Mouse (Mus musculus) liver, embryonic 14.5 days (tissue): ENCODE measurements around the gene Vmn1r121. TPM values are rescaled to one million over a fixed set of nuclear protein-coding genes. Genes with fewer than 3 reads are reported as not detected.
"Not testable (repeated sequence)": the region's sequence is repeated elsewhere in the genome, so short reads cannot be mapped to it uniquely, and the experiment has no call there.

Experiments used
- ATAC-seq: fragments of 200-750 bp; cut with Nextera tagmentation; 2 replicates; pipeline ENCODE4 v1.8.0; 2017; ENCODE audit warnings: moderate number of reproducible peaks, mild to moderate bottlenecking, moderate library complexity; ENCODE audit not compliant: insufficient read depth
- DNase-seq, 3 experiments: peaks; one replicate each; pipeline ENCODE4 v3.0.0-alpha.2; 2012 to 2013; ENCODE audit warnings: low read depth in 3 of 3, low spot score in 3 of 3
- H3K27ac ChIP-seq: fragments of 300-500 bp; sonication (generic); 2 replicates; pipeline ENCODE4 v1.5.1; 2014; ENCODE audit warnings: moderate library complexity, mild to moderate bottlenecking, control low read depth, inconsistent platforms
- H3K27me3 ChIP-seq: fragments of 300-500 bp; sonication (generic); 2 replicates; pipeline ENCODE4 v1.6.1; 2014; ENCODE audit warnings: mild to moderate bottlenecking, low read length, moderate library complexity; ENCODE audit not compliant: control insufficient read depth, insufficient read depth
- H3K36me3 ChIP-seq: fragments of 300-500 bp; sonication (generic); replicated peaks from 2 replicates; pipeline ENCODE4 v1.6.1; 2014; ENCODE audit warnings: low read depth; ENCODE audit not compliant: control insufficient read depth, insufficient read depth
- H3K4me1 ChIP-seq, 2 experiments: fragments of 200-500 bp in 1 of 2; fragments of 300-500 bp in 1 of 2; sonication (generic) in 1 of 2; replicated peaks; 2 replicates each; pipeline ENCODE4 v1.6.1; 2012 to 2014; ENCODE audit warnings: antibody characterized with exemption in 1 of 2, inconsistent platforms in 1 of 2, low read length in 1 of 2; ENCODE audit not compliant: control insufficient read depth in 2 of 2, insufficient read depth in 2 of 2
- H3K4me2 ChIP-seq: fragments of 300-500 bp; sonication (generic); 2 replicates; pipeline ENCODE4 v1.6.1; 2014; ENCODE audit warnings: low read depth, mild to moderate bottlenecking, control low read depth, moderate library complexity
- H3K4me3 ChIP-seq, 2 experiments: fragments of 200-500 bp in 1 of 2; fragments of 300-500 bp in 1 of 2; sonication (generic) in 1 of 2; 2 replicates each; pipeline ENCODE4 v1.5.1; 2012 to 2014; ENCODE audit warnings: low read depth in 2 of 2, low read length in 2 of 2, mild to moderate bottlenecking in 2 of 2, control low read depth in 1 of 2, inconsistent platforms in 1 of 2, moderate library complexity in 1 of 2; ENCODE audit not compliant: insufficient read depth in 1 of 2
- H3K9ac ChIP-seq: fragments of 300-500 bp; sonication (generic); replicated peaks from 2 replicates; pipeline ENCODE4 v1.6.1; 2014; ENCODE audit warnings: mild to moderate bottlenecking, control low read depth, moderate library complexity
- H3K9me3 ChIP-seq: fragments of 300-500 bp; sonication (generic); 2 replicates; pipeline ENCODE4 v1.6.1; 2016; ENCODE audit warnings: low read length, mixed read lengths; ENCODE audit not compliant: control insufficient read depth
- WGBS: fragments of 180-500 bp; shearing (Covaris S2); extraction: QIAGEN DNeasy Blood & Tissue Kit; methylation state at CpG from one replicate; pipeline ENCODE4 v1.1.7; 2014; ENCODE audit not compliant: insufficient replicate concordance; 5-methylcytosine and 5-hydroxymethylcytosine counted together
- polyA plus RNA-seq, 2 experiments: library from polyadenylated mRNA; depleted of rRNA in 1 of 2; stranded (reverse) in 1 of 2; unstranded in 1 of 2; fragments of >200 nt; fragmentation: Nextera tagmentation in 1 of 2; extraction: Ambion mirVana in 1 of 2; gene quantifications; 2 replicates each; pipeline versions ENCODE4 v1.2.1 to v1.2.3; 2012 to 2014

The Vmn1r121 gene
- polyA plus RNA-seq (2012; rRNA removed), result not detected in 2 replicates
- polyA plus RNA-seq (2014; fragmentation: Nextera tagmentation; extraction: Ambion mirVana), result not detected in 2 replicates

- ATAC-seq, H3K27me3 ChIP-seq, DNase-seq, H3K4me2 ChIP-seq, H3K4me1 ChIP-seq, H3K9me3 ChIP-seq, H3K36me3 ChIP-seq, H3K9ac ChIP-seq, H3K4me3 ChIP-seq, H3K27ac ChIP-seq: not testable (repeated sequence)
- 54% methylated on average over 4 of the region's 5 CpGs for WGBS
Observed at GRCm38 (mm10) chr7:21098413-21098812, at the start of gene Vmn1r121. TSS of gene Vmn1r121 (minus strand) at chr7:21098513.

DNA sequence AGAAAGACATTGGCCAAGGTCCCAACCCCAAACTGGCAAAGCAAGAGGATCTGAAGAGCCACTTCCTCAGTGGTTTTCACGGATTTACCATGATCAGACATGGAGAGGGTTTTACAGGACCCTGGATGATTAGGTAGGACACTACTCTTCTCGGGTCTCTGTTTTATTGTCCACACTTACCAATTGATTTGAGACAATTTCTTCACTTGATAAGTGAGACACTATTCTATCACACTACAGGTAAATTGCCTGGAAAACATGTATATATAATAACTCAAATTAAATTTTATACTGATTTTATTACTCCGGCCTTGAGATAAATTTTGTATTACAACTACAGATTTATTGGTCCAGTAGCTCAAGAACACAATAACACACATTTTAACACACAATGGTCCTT, 35.7 kb upstream of the Vmn1r121 start, which contains the start of gene Vmn1r122:
Gene Vmn1r122 (minus strand): TSS at position 101 of the 400 bp plus-strand sequence.
- WGBS, result 27% methylated on average over 2 of the region's 3 CpGs
- H3K27me3 ChIP-seq, H3K4me1 ChIP-seq, H3K36me3 ChIP-seq, ATAC-seq, DNase-seq, H3K9me3 ChIP-seq, H3K27ac ChIP-seq, H3K4me2 ChIP-seq, H3K4me3 ChIP-seq, H3K9ac ChIP-seq: not testable (repeated sequence)

GRCm38 (mm10) chr7:21053684-21054083, 44.6 kb downstream of the Vmn1r121 start, which contains the start of gene Vmn1r120:
TSS of gene Vmn1r120 (minus strand) at chr7:21053784.
- H3K4me2 ChIP-seq, ATAC-seq, H3K27me3 ChIP-seq, H3K36me3 ChIP-seq, H3K27ac ChIP-seq, DNase-seq, H3K9ac ChIP-seq, H3K9me3 ChIP-seq, H3K4me3 ChIP-seq, H3K4me1 ChIP-seq: not testable (repeated sequence)
- WGBS, result 63% methylated on average over 1 of the region's 1 CpGs

Other genes with a start within 250 kb of the Vmn1r121 start
- gene Vmn1r116, start 226.3 kb downstream of the Vmn1r121 start, polyA plus RNA-seq (2012; rRNA removed), result not detected in 2 replicates
- gene Vmn1r116, start 226.3 kb downstream of the Vmn1r121 start, polyA plus RNA-seq (2014; fragmentation: Nextera tagmentation; extraction: Ambion mirVana), result not detected in 2 replicates
- not detected in 2 replicates for gene Vmn1r117, start 214.4 kb downstream of the Vmn1r121 start, polyA plus RNA-seq (2012; rRNA removed)
- gene Vmn1r117, start 214.4 kb downstream of the Vmn1r121 start, polyA plus RNA-seq (2014; fragmentation: Nextera tagmentation; extraction: Ambion mirVana), result not detected in 2 replicates
- gene Vmn1r118, start 186.2 kb downstream of the Vmn1r121 start, polyA plus RNA-seq (2012; rRNA removed), result not detected in 2 replicates
- not detected in 2 replicates for gene Vmn1r118, start 186.2 kb downstream of the Vmn1r121 start, polyA plus RNA-seq (2014; fragmentation: Nextera tagmentation; extraction: Ambion mirVana)
- not detected in 2 replicates for gene Vmn1r119, start 86.1 kb downstream of the Vmn1r121 start, polyA plus RNA-seq (2012; rRNA removed)
- not detected in 2 replicates for gene Vmn1r119, start 86.1 kb downstream of the Vmn1r121 start, polyA plus RNA-seq (2014; fragmentation: Nextera tagmentation; extraction: Ambion mirVana)
- gene Vmn1r120, start 44.7 kb downstream of the Vmn1r121 start, polyA plus RNA-seq (2012; rRNA removed), result not detected in 2 replicates
- not detected in 2 replicates for gene Vmn1r120, start 44.7 kb downstream of the Vmn1r121 start, polyA plus RNA-seq (2014; fragmentation: Nextera tagmentation; extraction: Ambion mirVana)
- gene Vmn1r122, start 35.6 kb upstream of the Vmn1r121 start, polyA plus RNA-seq (2012; rRNA removed), result not detected in 2 replicates
- gene Vmn1r122, start 35.6 kb upstream of the Vmn1r121 start, polyA plus RNA-seq (2014; fragmentation: Nextera tagmentation; extraction: Ambion mirVana), result not detected in 2 replicates
- not detected in 2 replicates for gene Vmn1r123, start 63.7 kb upstream of the Vmn1r121 start, polyA plus RNA-seq (2012; rRNA removed)
- gene Vmn1r123, start 63.7 kb upstream of the Vmn1r121 start, polyA plus RNA-seq (2014; fragmentation: Nextera tagmentation; extraction: Ambion mirVana), result not detected in 2 replicates
- gene Gm5157, start 91.9 kb upstream of the Vmn1r121 start, polyA plus RNA-seq (2012; rRNA removed), result not detected in 2 replicates
- not detected in 2 replicates for gene Gm5157, start 91.9 kb upstream of the Vmn1r121 start, polyA plus RNA-seq (2014; fragmentation: Nextera tagmentation; extraction: Ambion mirVana)
- gene Vmn1r124, start 162.1 kb upstream of the Vmn1r121 start, polyA plus RNA-seq (2012; rRNA removed), result not detected in 2 replicates
- not detected in 2 replicates for gene Vmn1r124, start 162.1 kb upstream of the Vmn1r121 start, polyA plus RNA-seq (2014; fragmentation: Nextera tagmentation; extraction: Ambion mirVana)
- not detected in 2 replicates for gene Vmn1r125, start 173.7 kb upstream of the Vmn1r121 start, polyA plus RNA-seq (2012; rRNA removed)
- gene Vmn1r125, start 173.7 kb upstream of the Vmn1r121 start, polyA plus RNA-seq (2014; fragmentation: Nextera tagmentation; extraction: Ambion mirVana), result not detected in 2 replicates
- not detected in 2 replicates for gene Vmn1r126, start 203.0 kb upstream of the Vmn1r121 start, polyA plus RNA-seq (2012; rRNA removed)
- gene Vmn1r126, start 203.0 kb upstream of the Vmn1r121 start, polyA plus RNA-seq (2014; fragmentation: Nextera tagmentation; extraction: Ambion mirVana), result not detected in 2 replicates
- not detected in 2 replicates for gene Vmn1r127, start 221.3 kb upstream of the Vmn1r121 start, polyA plus RNA-seq (2012; rRNA removed)
- not detected in 2 replicates for gene Vmn1r127, start 221.3 kb upstream of the Vmn1r121 start, polyA plus RNA-seq (2014; fragmentation: Nextera tagmentation; extraction: Ambion mirVana)